Mouse (Mus musculus) cortical plate, adult 2 months (tissue): ENCODE results near the gene Oprd1. TPM values are rescaled to one million over a fixed set of nuclear protein-coding genes. Genes with fewer than 3 reads are reported as not detected.

Experiments used
- H3K27ac ChIP-seq: fragments of 200-500 bp; 2 replicates; pipeline ENCODE4 v1.5.1; 2012; ENCODE audit warnings: low read length, control low read depth, inconsistent platforms; ENCODE audit not compliant: insufficient read depth
- H3K4me1 ChIP-seq: fragments of 200-500 bp; 2 replicates; pipeline ENCODE4 v1.6.1; 2011; ENCODE audit warnings: low read length; ENCODE audit not compliant: control insufficient read depth, insufficient read depth
- H3K4me3 ChIP-seq: fragments of 200-500 bp; 2 replicates; pipeline ENCODE4 v1.5.1; 2011; ENCODE audit warnings: mild to moderate bottlenecking, low read length, control low read depth; ENCODE audit not compliant: insufficient read depth
- CTCF ChIP-seq: fragments of 200-500 bp; IDR thresholded peaks from 2 replicates; pipeline ENCODE4 v1.5.1; 2011; ENCODE audit warnings: mild to moderate bottlenecking, control low read depth, low read length; ENCODE audit not compliant: insufficient read depth; ENCODE audit errors: extremely low read depth
- POLR2A ChIP-seq: fragments of 200-500 bp; IDR thresholded peaks from 2 replicates; pipeline ENCODE4 v1.6.1; 2011; ENCODE audit warnings: mild to moderate bottlenecking, low read length, control low read depth; ENCODE audit not compliant: insufficient read depth; ENCODE audit errors: extremely low read depth
- polyA plus RNA-seq: library from polyadenylated mRNA; depleted of rRNA; stranded (reverse); fragments of >200 nt; gene quantifications from 2 replicates; pipeline ENCODE4 v1.2.3, GENCODE M21; 2012; rRNA removed

Oprd1 gene
- polyA plus RNA-seq, 1 experiment, result 10.5 TPM

DNA sequence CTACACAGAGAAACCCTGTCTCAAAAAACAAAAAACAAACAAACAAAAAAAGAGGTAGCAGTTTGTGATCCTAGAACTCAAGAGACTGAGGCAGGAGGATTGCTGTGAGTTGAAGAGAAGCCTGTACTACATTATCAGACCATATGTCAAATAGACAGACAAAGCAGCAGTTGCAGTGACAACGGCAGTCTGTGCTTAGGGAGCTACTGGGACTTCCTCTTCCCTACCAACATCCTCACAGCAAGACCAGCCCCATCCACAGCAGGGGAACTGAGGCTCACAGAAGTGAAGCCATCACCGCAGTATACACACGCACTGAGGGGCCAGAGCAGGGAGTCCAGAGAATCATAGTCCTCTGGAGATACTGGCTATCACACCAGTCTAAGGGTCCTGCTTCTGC lies 78.7 kb downstream of the Oprd1 start:
- no peak overlapping the region for H3K4me3 ChIP-seq
- TF ChIP-seq POLR2A (no peak), CTCF (no peak)
- no peak overlapping the region for H3K27ac ChIP-seq
- no peaks in the 10 kb centered on the region for H3K4me1 ChIP-seq

DNA sequence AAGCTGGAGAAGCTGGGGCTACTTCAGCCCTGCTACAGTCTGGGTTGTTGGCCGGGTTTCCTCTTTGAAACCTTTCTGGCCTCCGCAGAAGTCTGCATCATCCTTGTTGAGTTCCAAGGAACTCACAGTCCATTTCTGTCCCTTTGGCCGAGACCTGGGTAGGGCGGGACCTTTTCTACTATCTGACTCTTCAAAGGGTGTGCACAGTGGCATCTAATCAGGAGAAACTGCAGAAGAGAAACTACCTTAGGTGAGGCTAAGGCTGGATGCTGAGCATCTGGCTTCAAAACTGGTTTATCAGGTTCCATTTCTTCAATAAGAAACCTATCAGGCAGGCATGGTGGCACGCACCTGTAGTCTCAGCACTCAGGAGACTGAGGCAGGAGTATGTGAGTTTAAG lies 79.7 kb downstream of the Oprd1 start:
- TF ChIP-seq CTCF (no peak), POLR2A (no peak)
- no peaks in the 10 kb centered on the region for H3K4me1 ChIP-seq
- H3K27ac ChIP-seq, result no peak overlapping the region
- no peak overlapping the region for H3K4me3 ChIP-seq

DNA sequence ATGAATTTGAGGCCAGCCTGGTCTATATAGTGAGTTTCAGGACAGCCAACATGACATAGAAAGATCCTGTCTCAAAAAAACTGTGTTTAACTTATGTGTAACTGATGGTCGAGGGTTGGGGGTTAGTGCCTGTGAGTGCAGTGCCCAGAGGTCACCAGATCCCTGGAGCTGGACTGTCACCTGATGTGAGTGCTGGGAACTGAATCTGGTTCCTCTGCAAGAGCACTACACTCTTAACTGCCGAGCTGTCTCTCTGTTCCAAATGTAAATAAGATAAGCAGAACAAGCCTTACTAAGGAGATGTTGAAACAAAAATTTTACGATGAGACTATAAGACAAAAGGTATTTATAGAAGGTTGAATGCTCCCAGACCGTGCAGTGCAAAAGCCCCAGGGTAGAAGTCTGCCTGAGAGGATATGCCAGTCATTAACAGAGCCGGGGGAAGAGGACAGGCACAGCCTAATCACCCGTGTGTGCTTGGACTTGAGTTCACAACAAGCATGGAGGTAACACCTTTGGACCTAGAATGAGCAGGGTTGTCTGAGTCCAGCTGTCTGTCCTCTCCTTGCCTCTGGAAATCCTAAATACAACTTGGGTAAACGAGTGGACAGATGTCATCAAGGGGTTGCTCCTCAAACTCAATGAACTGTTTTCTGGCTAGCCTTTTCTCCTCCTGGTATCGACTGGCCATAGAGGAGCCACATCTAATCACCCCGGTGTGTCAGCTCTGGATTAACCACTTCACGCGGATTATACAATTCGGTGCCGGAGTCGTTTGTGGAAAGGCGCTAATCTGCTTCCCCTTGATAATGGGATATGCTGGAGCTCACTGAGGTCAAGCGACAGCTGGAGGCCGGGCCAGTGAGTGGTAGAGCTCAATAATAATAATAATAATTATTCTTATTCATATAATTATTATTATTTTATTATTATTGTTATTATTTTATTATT lies 81.1 kb downstream of the Oprd1 start:
- TF ChIP-seq CTCF (no peak), POLR2A (no peak)
- no peak overlapping the region for H3K27ac ChIP-seq
- H3K4me3 ChIP-seq, result no peak overlapping the region
- H3K4me1 ChIP-seq, result no peaks in the 10 kb centered on the region

DNA sequence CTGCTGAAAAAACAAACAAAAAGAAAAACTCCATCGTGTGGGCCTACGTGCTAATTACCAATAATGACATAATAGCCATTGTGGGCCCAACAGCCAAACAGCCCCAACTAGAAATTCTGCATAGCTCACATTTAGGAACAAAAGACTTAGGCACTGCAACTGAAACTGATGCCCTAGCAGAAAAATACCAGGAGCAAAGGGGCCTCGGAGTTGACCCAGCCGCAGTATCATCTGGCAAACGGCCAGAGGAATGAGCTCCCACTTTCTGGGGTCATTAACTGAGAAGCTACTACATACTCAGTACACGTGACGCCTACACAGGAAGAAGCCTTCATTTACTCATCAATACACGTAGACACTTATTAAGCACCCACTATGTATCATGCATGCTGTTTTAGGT lies 82.0 kb downstream of the Oprd1 start:
- H3K27ac ChIP-seq, result no peak overlapping the region
- H3K4me3 ChIP-seq, result no peak overlapping the region
- H3K4me1 ChIP-seq, result no peaks in the 10 kb centered on the region
- TF ChIP-seq POLR2A (no peak), CTCF (no peak)

Other genes starting within 250 kb of the Oprd1 start
- 6.2 and 9.0 TPM in 2 replicates for gene Tmem200b, start 222.7 kb downstream of the Oprd1 start, polyA plus RNA-seq
- gene Gm10300, start 69.8 kb downstream of the Oprd1 start, polyA plus RNA-seq, result 0.10 and 0.19 TPM in 2 replicates
- gene Epb41, start 69.2 kb downstream of the Oprd1 start, polyA plus RNA-seq, result 36.5 and 37.8 TPM in 2 replicates
- 19.3 and 20.5 TPM in 2 replicates for gene Ythdf2, start 67.8 kb upstream of the Oprd1 start, polyA plus RNA-seq
- gene Gmeb1, start 117.1 kb upstream of the Oprd1 start, polyA plus RNA-seq, result 19.1 and 20.6 TPM in 2 replicates
- 15.9 and 19.4 TPM in 2 replicates for gene Taf12, start 129.9 kb upstream of the Oprd1 start, polyA plus RNA-seq
- 3.8 and 5.3 TPM in 2 replicates for gene Rab42, start 158.9 kb upstream of the Oprd1 start, polyA plus RNA-seq
- 14.9 and 16.6 TPM in 2 replicates for gene Trnau1ap, start 185.1 kb upstream of the Oprd1 start, polyA plus RNA-seq
- 8.8 and 9.2 TPM in 2 replicates for gene Rcc1, start 209.1 kb upstream of the Oprd1 start, polyA plus RNA-seq